Comparison of ENCODE assay signal across 35 mouse cellular contexts in the genomic region with DNA sequence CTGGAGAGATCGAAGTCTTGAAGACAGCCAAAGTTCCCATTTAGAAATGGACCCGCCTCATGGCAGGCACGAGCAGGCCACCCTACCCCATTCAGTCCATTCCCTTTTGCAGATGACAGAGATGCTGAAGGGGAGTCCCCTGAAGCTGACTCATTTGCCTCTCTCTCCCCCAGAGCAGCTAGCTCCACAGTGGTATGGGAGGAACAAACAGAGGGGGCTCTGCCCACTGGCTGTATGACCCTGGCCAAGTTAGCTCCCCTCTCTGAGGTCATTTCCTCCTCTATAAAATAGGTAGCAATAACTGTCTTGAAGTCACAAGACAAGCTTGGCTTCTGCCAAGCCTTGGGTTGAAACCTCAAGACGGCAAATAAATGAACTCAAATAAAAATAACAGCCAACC. TPM values are rescaled to one million over a fixed set of nuclear protein-coding genes. Genes with fewer than 3 reads are reported as not detected.
DNase-seq lines count a peak whose midpoint lies in the region; ATAC-seq and TF ChIP-seq lines count a peak whose summit lies in the region.
"Had no signal": no experiment of that assay in that cellular context is flagged by ENCODE, and none has a peak within 500 bp of the region (broad histone marks: within the 10 kb centered on the region; RNA-seq: fewer than 3 reads in every experiment).

No protein-coding gene starts in this region.

- in situ Hi-C loops in CH12.LX (cut with MboI; ENCODE audit: low pct_ligation_motif_present, low pct_unique_long_range_greater_than_20kb, low sequenced_read_pairs) = no loop called here

- no peak for TF ChIP-seq CTCF in kidney, adult 2 months (conservative IDR thresholded peaks at IDR 0.05; ENCODE audit: insufficient read depth, insufficient read length, low read depth, low read length)
- no peak for TF ChIP-seq CTCF in CH12.LX (conservative IDR thresholded peaks at IDR 0.05 in 1 of 2, IDR thresholded peaks at IDR 0.05 in 1 of 2; ENCODE audit: low read depth in 2 of 2, low read length in 2 of 2)

- no peak for DNase-seq in kidney, adult 2 months
- DNase-seq in A20 (ENCODE audit: low read depth, low spot score) = peak; percentile 32
- peak; percentile 75 for DNase-seq in CH12.LX (ENCODE audit: extremely low read depth)
- DNase-seq in embryo, embryonic 9.5 days (ENCODE audit: extremely low spot score) = no peak
- no peak for DNase-seq in cerebellum, postnatal 4 days (ENCODE audit: low spot score in 2 of 2)
- no peak for DNase-seq in gastrocnemius, postnatal 4 days (ENCODE audit: low spot score in 2 of 2)
- DNase-seq: adrenal gland, adult 8-10 months; cerebellum, adult 8-10 months; cerebellum, postnatal 25 days; heart, postnatal 10 days; kidney, adult 11 months; kidney, postnatal 36 days; lung, embryonic 14.5 days; lung, postnatal 14 days; right cerebral cortex, postnatal 4 days had no signal

- no peak overlapping the region for H3K4me3 ChIP-seq in kidney, adult 2 months (ENCODE audit: insufficient read depth, low read depth, low read length)
- no peak overlapping the region for H3K4me3 ChIP-seq in kidney, embryonic 16.5 days (ENCODE audit: low read length)
- no peak overlapping the region for H3K4me3 ChIP-seq in CH12.LX (replicated peaks in 1 of 3; ENCODE audit: low read depth in 2 of 3, low read length in 2 of 3, poor library complexity in 1 of 3)
- H3K4me3 ChIP-seq: embryonic facial prominence, embryonic 12.5 days; heart, embryonic 13.5 days; hindbrain, embryonic 10.5 days; hindbrain, embryonic 15.5 days; kidney, embryonic 15.5 days; layer of hippocampus, adult 2 months; limb, embryonic 13.5 days; neural tube, embryonic 12.5 days; stomach, embryonic 15.5 days had no signal

- no peak for ATAC-seq in kidney, embryonic 16.5 days (ENCODE audit: low FRiP score, low TSS enrichment)
- peak; percentile 42 for ATAC-seq in inflammation-experienced regulatory T-cells, adult 6 months
- ATAC-seq: forebrain, embryonic 14.5 days; midbrain, embryonic 16.5 days had no signal

- H3K27me3 ChIP-seq in kidney, adult 2 months (replicated peaks; ENCODE audit: control insufficient read depth, insufficient read depth, low read length) = no peaks in the 10 kb centered on the region
- H3K27me3 ChIP-seq in kidney, embryonic 16.5 days (ENCODE audit: insufficient read depth, low read length) = no peaks in the 10 kb centered on the region
- H3K27me3 ChIP-seq in CH12.LX (replicated peaks) = peaks cover 10% of the 10 kb centered on the region
- H3K27me3 ChIP-seq: embryonic facial prominence, embryonic 12.5 days; heart, embryonic 13.5 days; hindbrain, embryonic 15.5 days; limb, embryonic 13.5 days; neural tube, embryonic 12.5 days; stomach, embryonic 15.5 days had no signal

- no peak overlapping the region for H3K4me2 ChIP-seq in kidney, embryonic 16.5 days (replicated peaks; ENCODE audit: low read depth, low read length)
- H3K4me2 ChIP-seq in CH12.LX (ENCODE audit: insufficient read depth, low read depth, poor library complexity, severe bottlenecking) = no peak overlapping the region
- H3K4me2 ChIP-seq: embryonic facial prominence, embryonic 12.5 days; heart, embryonic 13.5 days; hindbrain, embryonic 15.5 days; kidney, embryonic 15.5 days; limb, embryonic 13.5 days; lung, embryonic 14.5 days; midbrain, embryonic 11.5 days; neural tube, embryonic 12.5 days; stomach, embryonic 15.5 days had no signal

- TF ChIP-seq EP300 in CH12.LX (IDR thresholded peaks at IDR 0.05; ENCODE audit: low read length) = peak; percentile 49; the same call in 1 of the 2 replicates

- H3K9ac ChIP-seq in kidney, embryonic 16.5 days (replicated peaks; ENCODE audit: low read length) = no peak overlapping the region
- no peak overlapping the region for H3K9ac ChIP-seq in CH12.LX (ENCODE audit: insufficient read depth, low read depth)
- H3K9ac ChIP-seq: embryonic facial prominence, embryonic 12.5 days; heart, embryonic 13.5 days; hindbrain, embryonic 15.5 days; kidney, embryonic 15.5 days; limb, embryonic 13.5 days; liver, embryonic 14.5 days; lung, embryonic 14.5 days; neural tube, embryonic 12.5 days; stomach, embryonic 15.5 days had no signal

- no peaks in the 10 kb centered on the region for H3K79me2 ChIP-seq in CH12.LX (replicated peaks; ENCODE audit: control insufficient read depth, extremely low read depth, insufficient read depth, poor library complexity, severe bottlenecking)

- dilution Hi-C loops in CH12.LX (cut with MboI; ENCODE audit: extremely low pct_ligation_motif_present, extremely low pct_unique_long_range_greater_than_20kb, low sequenced_read_pairs) = no loop called here

- TF ChIP-seq RAD21 in CH12.LX (IDR thresholded peaks at IDR 0.05; ENCODE audit: low read depth, low read length) = no peak

- H3K36me3 ChIP-seq in kidney, adult 2 months (ENCODE audit: control insufficient read depth, insufficient read depth, low read length) = peaks cover 5% of the 10 kb centered on the region
- peaks cover 18% of the 10 kb centered on the region for H3K36me3 ChIP-seq in kidney, embryonic 16.5 days (ENCODE audit: insufficient read depth, low read length)
- H3K36me3 ChIP-seq in CH12.LX (replicated peaks in 1 of 2; ENCODE audit: control insufficient read depth in 1 of 2, insufficient read depth in 1 of 2, low read length in 1 of 2) = peaks cover 0 to 21% of the 10 kb centered on the region in 2 experiments

- TF ChIP-seq POLR2A in kidney, adult 2 months (IDR thresholded peaks at IDR 0.05; ENCODE audit: low read depth, low read length) = no peak
- no peak for TF ChIP-seq POLR2A in CH12.LX (IDR thresholded peaks at IDR 0.05; ENCODE audit: low read depth, low read length)

- peak overlapping the region; percentile 14; the same call in 1 of the 2 replicates for H3K27ac ChIP-seq in kidney, adult 2 months (ENCODE audit: insufficient read depth, low read depth, low read length)
- no peak overlapping the region for H3K27ac ChIP-seq in kidney, embryonic 16.5 days (ENCODE audit: low read length)
- H3K27ac ChIP-seq in CH12.LX (ENCODE audit: insufficient read depth, low read depth) = no peak overlapping the region
- H3K27ac ChIP-seq: embryonic facial prominence, embryonic 12.5 days; heart, embryonic 13.5 days; hindbrain, embryonic 10.5 days; hindbrain, embryonic 15.5 days; kidney, embryonic 15.5 days; layer of hippocampus, adult 2 months; limb, embryonic 13.5 days; liver, embryonic 14.5 days; neural tube, embryonic 12.5 days; stomach, embryonic 15.5 days had no signal

- 80% methylated on average over 4 of the region's 4 CpGs for WGBS in kidney, adult 2 months
- WGBS in kidney, embryonic 16.5 days = 82% methylated on average over 4 of the region's 4 CpGs

- no peaks in the 10 kb centered on the region for H3K9me3 ChIP-seq in kidney, embryonic 16.5 days (ENCODE audit: low read length)
- peaks cover 6% of the 10 kb centered on the region for H3K9me3 ChIP-seq in CH12.LX (replicated peaks; ENCODE audit: low read length)
- H3K9me3 ChIP-seq: embryonic facial prominence, embryonic 12.5 days; heart, embryonic 13.5 days; hindbrain, embryonic 10.5 days; hindbrain, embryonic 15.5 days; kidney, embryonic 15.5 days; limb, embryonic 13.5 days; neural tube, embryonic 12.5 days; stomach, embryonic 15.5 days had no signal

- peaks cover 52% of the 10 kb centered on the region for H3K4me1 ChIP-seq in kidney, adult 2 months (ENCODE audit: control insufficient read depth, insufficient read depth, low read length)
- H3K4me1 ChIP-seq in kidney, embryonic 16.5 days (ENCODE audit: insufficient read depth, low read length) = peaks cover 54% of the 10 kb centered on the region
- peaks cover 18 to 64% of the 10 kb centered on the region in 2 experiments for H3K4me1 ChIP-seq in CH12.LX (ENCODE audit: control insufficient read depth in 1 of 2, insufficient read depth in 2 of 2)

RNA-seq across cellular contexts. Expression of gene Tpcn1, which starts 5.0 kb away (rescaled TPM):
- 200 and 216 TPM in 2 replicates for polyA plus RNA-seq in kidney, adult 2 months (2012; rRNA removed)
- 30.6 and 34.1 TPM in 2 replicates for polyA plus RNA-seq in kidney, embryonic 16.5 days (2015; fragmentation: Nextera tagmentation; extraction: Ambion mirVana)
- total RNA-seq in CH12.LX (2012; rRNA removed) (1.9 and 2.2 TPM in 2 replicates), CH12.LX (2014; rRNA removed) (0.90 and 1.0 TPM in 2 replicates)
- polyA plus RNA-seq in CH12.LX (2012; ENCODE audit: insufficient read length, low read depth) = 4.2 and 5.4 TPM in 2 replicates
- polyA plus RNA-seq in inflammation-experienced regulatory T-cells, adult 6 months (2017; shearing (Covaris generic)) = 10 to 100 TPM in 2 of 3 experiments, 1 to 10 TPM in 1; 6.4 to 15.8 (median 12.6) TPM
- 10 to 100 TPM; 77.7 to 81.3 TPM for total RNA-seq in gastrocnemius, postnatal 4 days (2021)

RNA-seq across cellular contexts. Expression of gene Iqcd, which starts 5.3 kb away (rescaled TPM):
- polyA plus RNA-seq in kidney, adult 2 months (2012; rRNA removed) = 2.1 and 2.5 TPM in 2 replicates
- polyA plus RNA-seq in kidney, embryonic 16.5 days (2015; fragmentation: Nextera tagmentation; extraction: Ambion mirVana) = 1.5 TPM in 2 replicates
- total RNA-seq in CH12.LX (2012; rRNA removed) = 0.25 and 0.59 TPM in 2 replicates
- total RNA-seq in CH12.LX (2014; rRNA removed) = not detected in 2 replicates
- 0.35 and 0.77 TPM in 2 replicates for polyA plus RNA-seq in CH12.LX (2012; ENCODE audit: insufficient read length, low read depth)
- polyA plus RNA-seq in inflammation-experienced regulatory T-cells, adult 6 months (2017; shearing (Covaris generic)) = under 1 TPM in 1 of 3 experiments, not detected in 2; 0.91 TPM
- under 1 TPM; 0.16 to 0.37 TPM for total RNA-seq in gastrocnemius, postnatal 4 days (2021)
- total RNA-seq: gastrocnemius, adult 18-20 months had no signal

RNA-seq across cellular contexts. Expression of gene Rita1, which starts 28.9 kb away (rescaled TPM):
- 25.2 and 32.1 TPM in 2 replicates for polyA plus RNA-seq in kidney, adult 2 months (2012; rRNA removed)
- 18.0 and 18.4 TPM in 2 replicates for polyA plus RNA-seq in kidney, embryonic 16.5 days (2015; fragmentation: Nextera tagmentation; extraction: Ambion mirVana)
- 6.3 and 7.3 TPM in 2 replicates for total RNA-seq in CH12.LX (2012; rRNA removed)
- total RNA-seq in CH12.LX (2014; rRNA removed) = 6.2 and 7.3 TPM in 2 replicates
- 10.2 and 10.8 TPM in 2 replicates for polyA plus RNA-seq in CH12.LX (2012; ENCODE audit: insufficient read length, low read depth)
- polyA plus RNA-seq in inflammation-experienced regulatory T-cells, adult 6 months (2017; shearing (Covaris generic)) = 1 to 10 TPM; 2.1 to 3.5 (median 3.2) TPM
- 1 to 10 TPM; 6.1 to 7.2 TPM for total RNA-seq in gastrocnemius, postnatal 4 days (2021)

RNA-seq across cellular contexts. Expression of gene Ddx54, which starts 29.0 kb away (rescaled TPM):
- 29.3 and 31.6 TPM in 2 replicates for polyA plus RNA-seq in kidney, adult 2 months (2012; rRNA removed)
- 53.7 and 54.8 TPM in 2 replicates for polyA plus RNA-seq in kidney, embryonic 16.5 days (2015; fragmentation: Nextera tagmentation; extraction: Ambion mirVana)
- total RNA-seq in CH12.LX (2012; rRNA removed) (83.6 and 93.6 TPM in 2 replicates), CH12.LX (2014; rRNA removed) (56.6 and 63.7 TPM in 2 replicates)
- 91.8 and 96.8 TPM in 2 replicates for polyA plus RNA-seq in CH12.LX (2012; ENCODE audit: insufficient read length, low read depth)
- 10 to 100 TPM; 13.0 to 21.1 (median 13.4) TPM for polyA plus RNA-seq in inflammation-experienced regulatory T-cells, adult 6 months (2017; shearing (Covaris generic))
- 10 to 100 TPM; 28.5 to 29.5 TPM for total RNA-seq in gastrocnemius, postnatal 4 days (2021)

RNA-seq across cellular contexts. Expression of gene Cfap73, which starts 50.5 kb away (rescaled TPM):
- polyA plus RNA-seq in kidney, adult 2 months (2012; rRNA removed) = not detected in 2 replicates
- not detected in 2 replicates for polyA plus RNA-seq in kidney, embryonic 16.5 days (2015; fragmentation: Nextera tagmentation; extraction: Ambion mirVana)
- total RNA-seq in CH12.LX (2012; rRNA removed) (not detected in 2 replicates), CH12.LX (2014; rRNA removed) (not detected in 2 replicates)
- 0.26 TPM in 1 of 2 replicates, not detected in the other for polyA plus RNA-seq in CH12.LX (2012; ENCODE audit: insufficient read length, low read depth)
- polyA plus RNA-seq in inflammation-experienced regulatory T-cells, adult 6 months (2017; shearing (Covaris generic)) = not detected
- total RNA-seq in gastrocnemius, postnatal 4 days (2021) = not detected
- total RNA-seq: gastrocnemius, adult 18-20 months; heart, adult 8-10 months; heart, postnatal 10 days; left cerebral cortex, postnatal 36 days; megakaryocyte, adult 5-6 weeks had no signal
- polyA plus RNA-seq: C2C12; embryonic facial prominence, embryonic 12.5 days; heart, embryonic 13.5 days; kidney, embryonic 15.5 days; limb, embryonic 13.5 days; liver, embryonic 14.5 days; lung, embryonic 14.5 days; midbrain, embryonic 11.5 days; neural tube, embryonic 12.5 days; stomach, embryonic 15.5 days had no signal

Comparison
In these comparisons a context has a peak if more than half of its experiments do, and no peak if none do; other contexts are left out.
1. DNase-seq: peak in A20 (single experiment) and CH12.LX (single experiment); none in kidney, adult 2 months (single experiment), embryo, embryonic 9.5 days (single experiment), cerebellum, postnatal 4 days (0 of 2) and gastrocnemius, postnatal 4 days (0 of 2).